Mouse (Mus musculus) right cerebral cortex, postnatal 4 days (tissue): ENCODE measurements around the gene Rab2b.

Experiments used
- DNase-seq: peaks from one replicate; pipeline ENCODE4 v3.0.0-alpha.2; 2022

The Rab2b gene

GRCm38 (mm10) chr14:52272781-52273180 lies 6.6 kb downstream of the Rab2b start:
- no peak for DNase-seq

- DNase-seq: peak; percentile 94
Observed at GRCm38 (mm10) chr14:52257484-52258213, 21.7 kb downstream of the Rab2b start, which contains the start of gene Chd8. Chd8 (minus strand) TSS chr14:52257780.

GRCm38 (mm10) chr14:52256311-52257175 lies 22.8 kb downstream of the Rab2b start:
- no peak for DNase-seq

GRCm38 (mm10) chr14:52246129-52246528 lies 33.2 kb downstream of the Rab2b start:
- no peak for DNase-seq

- DNase-seq: no peak
Observed at GRCm38 (mm10) chr14:52244690-52245042, 34.7 kb downstream of the Rab2b start.

GRCm38 (mm10) chr14:52244041-52244689 lies 35.2 kb downstream of the Rab2b start:
- peak; percentile 98 for DNase-seq

GRCm38 (mm10) chr14:52236216-52236615 lies 43.1 kb downstream of the Rab2b start:
- DNase-seq: no peak

GRCm38 (mm10) chr14:52235165-52235564 lies 44.2 kb downstream of the Rab2b start:
- DNase-seq: no peak

- DNase-seq: no peak
Observed at GRCm38 (mm10) chr14:52232249-52232648, 47.1 kb downstream of the Rab2b start.

GRCm38 (mm10) chr14:52225972-52226371 lies 53.4 kb downstream of the Rab2b start:
- DNase-seq: no peak

- no peak for DNase-seq
Observed at GRCm38 (mm10) chr14:52217261-52217660, 62.1 kb downstream of the Rab2b start.
